Mouse (Mus musculus): ENCODE measurements around the gene Unc45b.

DNA sequence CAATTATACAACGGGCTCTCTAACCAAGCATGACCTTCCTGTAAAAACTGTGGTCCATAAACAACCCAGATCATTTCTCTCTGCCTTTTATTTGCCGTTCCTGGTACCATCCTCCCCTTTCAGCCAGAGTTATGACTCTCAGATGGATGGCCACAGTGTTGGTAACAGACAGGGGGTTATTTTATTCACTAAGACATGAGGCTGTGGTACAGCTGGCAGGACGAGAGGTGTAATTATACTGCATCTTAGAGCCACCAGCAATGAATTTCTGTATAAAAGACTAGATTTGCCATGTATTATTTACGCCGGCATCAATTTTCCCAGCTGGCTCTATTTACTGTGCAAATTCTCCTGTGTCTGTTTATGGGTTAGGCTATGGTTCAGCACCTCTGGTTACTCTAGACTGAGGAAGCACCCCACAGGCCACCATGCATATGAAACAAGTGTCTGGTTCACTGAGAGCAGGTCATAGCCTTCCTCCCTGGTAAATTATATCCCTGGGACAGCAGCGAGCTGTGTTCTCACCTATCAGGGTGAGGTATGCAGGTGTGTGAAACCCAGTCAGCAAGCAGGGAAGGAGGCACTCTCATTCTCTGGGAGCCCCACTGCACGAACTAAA, 32.5 kb upstream of the Unc45b start:
- no peak for TF ChIP-seq CTCF (IDR thresholded peaks at IDR 0.05; ENCODE audit: control insufficient read depth, insufficient read depth, low read length)
- TF ChIP-seq POLR2A (IDR thresholded peaks at IDR 0.05; ENCODE audit: borderline replicate concordance, control insufficient read depth, low read depth, low read length): no peak

Data from bone marrow, adult 2 months (tissue).